Mouse (Mus musculus): Measurements from ENCODE around the gene Bcas3. TPM values are rescaled to one million over a fixed set of nuclear protein-coding genes. Genes with fewer than 3 reads are reported as not detected.

The Bcas3 gene
- polyA plus RNA-seq, 1 experiment from 2014 or later = 16.7 TPM

- Histone ChIP-seq H3K4me2 (no peak overlapping the region), H3K4me1 (no peaks in the 10 kb centered on the region), H3K9ac (no peak overlapping the region), H3K27ac (no peak overlapping the region), H3K9me3 (no peaks in the 10 kb centered on the region), H3K36me3 (no peaks in the 10 kb centered on the region), H3K27me3 (replicated peaks) (no peaks in the 10 kb centered on the region), H3K4me3 (replicated peaks) (no peak overlapping the region)
- no peak for ATAC-seq (ENCODE audit: insufficient read depth, low FRiP score, low read depth)
- WGBS = 27% methylated on average over 1 of the region's 1 CpGs
Measured at GRCm38 (mm10) chr11:85555066-85555465, 202.1 kb downstream of the Bcas3 start.

GRCm38 (mm10) chr11:85555721-85556120 lies 202.8 kb downstream of the Bcas3 start:
- Histone ChIP-seq H3K4me1 (no peaks in the 10 kb centered on the region), H3K27me3 (replicated peaks) (no peaks in the 10 kb centered on the region), H3K27ac (no peak overlapping the region), H3K36me3 (no peaks in the 10 kb centered on the region), H3K9ac (no peak overlapping the region), H3K9me3 (no peaks in the 10 kb centered on the region), H3K4me2 (no peak overlapping the region), H3K4me3 (replicated peaks) (no peak overlapping the region)
- 68% methylated on average over 2 of the region's 2 CpGs for WGBS
- no peak for ATAC-seq (ENCODE audit: insufficient read depth, low FRiP score, low read depth)

GRCm38 (mm10) chr11:85565068-85565467 lies 212.1 kb downstream of the Bcas3 start:
- Histone ChIP-seq H3K4me2 (no peak overlapping the region), H3K36me3 (no peaks in the 10 kb centered on the region), H3K4me1 (no peaks in the 10 kb centered on the region), H3K4me3 (replicated peaks) (no peak overlapping the region), H3K27ac (no peak overlapping the region), H3K9ac (no peak overlapping the region), H3K27me3 (replicated peaks) (no peaks in the 10 kb centered on the region), H3K9me3 (no peaks in the 10 kb centered on the region)
- whole genome bisulfite sequencing = 69% methylated on average over 2 of the region's 2 CpGs
- ATAC-seq (ENCODE audit: insufficient read depth, low FRiP score, low read depth) = no peak

- Histone ChIP-seq H3K4me3 (replicated peaks) (no peak overlapping the region), H3K36me3 (no peaks in the 10 kb centered on the region), H3K9ac (no peak overlapping the region), H3K9me3 (no peaks in the 10 kb centered on the region), H3K27ac (no peak overlapping the region), H3K4me2 (no peak overlapping the region), H3K27me3 (replicated peaks) (no peaks in the 10 kb centered on the region), H3K4me1 (peaks cover 9% of the 10 kb centered on the region; the same call in 1 of the 2 replicates)
- ATAC-seq (ENCODE audit: insufficient read depth, low FRiP score, low read depth) = no peak
- WGBS = 62% methylated on average over 3 of the region's 3 CpGs
Measured at GRCm38 (mm10) chr11:85571040-85571439, 218.1 kb downstream of the Bcas3 start.

GRCm38 (mm10) chr11:85571936-85572335 lies 219.0 kb downstream of the Bcas3 start:
- H3K9ac ChIP-seq = no peak overlapping the region
- ATAC-seq (ENCODE audit: insufficient read depth, low FRiP score, low read depth) = no peak
- no peaks in the 10 kb centered on the region for H3K36me3 ChIP-seq
- no peaks in the 10 kb centered on the region for H3K27me3 ChIP-seq (replicated peaks)
- H3K9me3 ChIP-seq = no peaks in the 10 kb centered on the region
- WGBS = 45% methylated on average over 5 of the region's 5 CpGs
- no peak overlapping the region for H3K4me2 ChIP-seq
- no peak overlapping the region for H3K4me3 ChIP-seq (replicated peaks)
- no peak overlapping the region for H3K27ac ChIP-seq
- H3K4me1 ChIP-seq = peaks cover 9% of the 10 kb centered on the region; the same call in 1 of the 2 replicates

GRCm38 (mm10) chr11:85572590-85572989 lies 219.6 kb downstream of the Bcas3 start:
- Histone ChIP-seq H3K27me3 (replicated peaks) (no peaks in the 10 kb centered on the region), H3K4me2 (no peak overlapping the region), H3K4me1 (peaks cover 9% of the 10 kb centered on the region; the same call in 1 of the 2 replicates), H3K27ac (no peak overlapping the region), H3K4me3 (replicated peaks) (no peak overlapping the region), H3K9me3 (no peaks in the 10 kb centered on the region), H3K9ac (no peak overlapping the region), H3K36me3 (no peaks in the 10 kb centered on the region)
- WGBS = 58% methylated on average over 3 of the region's 3 CpGs
- ATAC-seq (ENCODE audit: insufficient read depth, low FRiP score, low read depth) = no peak

- Histone ChIP-seq H3K27me3 (replicated peaks) (no peaks in the 10 kb centered on the region), H3K4me2 (no peak overlapping the region), H3K9me3 (no peaks in the 10 kb centered on the region), H3K4me1 (peaks cover 9% of the 10 kb centered on the region; the same call in 1 of the 2 replicates), H3K9ac (no peak overlapping the region), H3K27ac (no peak overlapping the region), H3K36me3 (no peaks in the 10 kb centered on the region), H3K4me3 (replicated peaks) (no peak overlapping the region)
- whole genome bisulfite sequencing = 6% methylated on average over 4 of the region's 4 CpGs
- ATAC-seq (ENCODE audit: insufficient read depth, low FRiP score, low read depth) = no peak
Measured at GRCm38 (mm10) chr11:85574496-85574895, 221.5 kb downstream of the Bcas3 start.

GRCm38 (mm10) chr11:85577816-85578645 lies 225.1 kb downstream of the Bcas3 start:
- Histone ChIP-seq H3K9me3 (no peaks in the 10 kb centered on the region), H3K4me3 (replicated peaks) (no peak overlapping the region), H3K4me1 (no peaks in the 10 kb centered on the region), H3K27ac (peak overlapping the region; percentile 41; the same call in 1 of the 2 replicates), H3K36me3 (no peaks in the 10 kb centered on the region), H3K27me3 (replicated peaks) (no peaks in the 10 kb centered on the region), H3K4me2 (no peak overlapping the region), H3K9ac (no peak overlapping the region)
- 45% methylated on average over 15 of the region's 15 CpGs for WGBS
- no peak for ATAC-seq (ENCODE audit: insufficient read depth, low FRiP score, low read depth)

GRCm38 (mm10) chr11:85584086-85584485 lies 231.1 kb downstream of the Bcas3 start:
- H3K27ac ChIP-seq = no peak overlapping the region
- no peak for ATAC-seq (ENCODE audit: insufficient read depth, low FRiP score, low read depth)
- H3K4me2 ChIP-seq = no peak overlapping the region
- H3K9me3 ChIP-seq = no peaks in the 10 kb centered on the region
- H3K9ac ChIP-seq = no peak overlapping the region
- 41% methylated on average over 8 of the region's 8 CpGs for WGBS
- no peaks in the 10 kb centered on the region for H3K27me3 ChIP-seq (replicated peaks)
- no peaks in the 10 kb centered on the region for H3K36me3 ChIP-seq
- H3K4me1 ChIP-seq = no peaks in the 10 kb centered on the region
- H3K4me3 ChIP-seq (replicated peaks) = no peak overlapping the region

GRCm38 (mm10) chr11:85593636-85594035 lies 240.7 kb downstream of the Bcas3 start:
- Histone ChIP-seq H3K9me3 (no peaks in the 10 kb centered on the region), H3K36me3 (no peaks in the 10 kb centered on the region), H3K27ac (no peak overlapping the region), H3K4me2 (no peak overlapping the region), H3K9ac (no peak overlapping the region), H3K27me3 (replicated peaks) (no peaks in the 10 kb centered on the region), H3K4me1 (no peaks in the 10 kb centered on the region), H3K4me3 (replicated peaks) (no peak overlapping the region)
- 86% methylated on average over 3 of the region's 3 CpGs for WGBS
- no peak for ATAC-seq (ENCODE audit: insufficient read depth, low FRiP score, low read depth)

- Histone ChIP-seq H3K4me3 (replicated peaks) (no peak overlapping the region), H3K4me2 (no peak overlapping the region), H3K36me3 (no peaks in the 10 kb centered on the region), H3K27me3 (replicated peaks) (0 out of 2 replicates have a peak, but pooled peaks cover 3% of the 10 kb centered on the region), H3K9ac (no peak overlapping the region), H3K4me1 (no peaks in the 10 kb centered on the region), H3K27ac (no peak overlapping the region), H3K9me3 (no peaks in the 10 kb centered on the region)
- ATAC-seq (ENCODE audit: insufficient read depth, low FRiP score, low read depth) = no peak
Measured at GRCm38 (mm10) chr11:85599251-85599650, 246.3 kb downstream of the Bcas3 start.

GRCm38 (mm10) chr11:85603546-85604322 lies 250.8 kb downstream of the Bcas3 start:
- Histone ChIP-seq H3K27me3 (replicated peaks) (0 out of 2 replicates have a peak, but pooled peaks cover 3% of the 10 kb centered on the region), H3K4me1 (no peaks in the 10 kb centered on the region), H3K4me3 (replicated peaks) (no peak overlapping the region), H3K9me3 (no peaks in the 10 kb centered on the region), H3K36me3 (no peaks in the 10 kb centered on the region), H3K27ac (no peak overlapping the region), H3K4me2 (no peak overlapping the region), H3K9ac (no peak overlapping the region)
- WGBS = 88% methylated on average over 3 of the region's 3 CpGs
- ATAC-seq (ENCODE audit: insufficient read depth, low FRiP score, low read depth) = 0 out of 2 replicates have a peak, but pooled peaks have one; percentile 58

Data from stomach, embryonic 15.5 days (tissue).